Mouse (Mus musculus) cortical plate, adult 2 months (tissue): ENCODE measurements around the gene Ttc28.

ENCODE experiments used
- CTCF ChIP-seq: fragments of 200-500 bp; IDR thresholded peaks from 2 replicates; pipeline ENCODE4 v1.5.1; 2011; ENCODE audit warnings: mild to moderate bottlenecking, control low read depth, low read length; ENCODE audit not compliant: insufficient read depth; ENCODE audit errors: extremely low read depth
- POLR2A ChIP-seq: fragments of 200-500 bp; IDR thresholded peaks from 2 replicates; pipeline ENCODE4 v1.6.1; 2011; ENCODE audit warnings: mild to moderate bottlenecking, low read length, control low read depth; ENCODE audit not compliant: insufficient read depth; ENCODE audit errors: extremely low read depth

- no peak for TF ChIP-seq CTCF
- TF ChIP-seq POLR2A = no peak
Measured at GRCm38 (mm10) chr5:111318946-111319345, 439.3 kb downstream of the Ttc28 start.
